Mouse (Mus musculus): ENCODE results near the gene Ston2.
"Not testable (repeated sequence)": the region's sequence is repeated elsewhere in the genome, so short reads cannot be mapped to it uniquely, and the experiment has no call there.

The Ston2 gene

GRCm38 (mm10) chr12:91789801-91790200 lies 1.6 kb upstream of the Ston2 start:
- DNase-seq (ENCODE audit: low spot score in 2 of 2), result peak; percentile 51 to 64

GRCm38 (mm10) chr12:91788446-91788845 lies 259 bp upstream of the Ston2 start:
- not testable (repeated sequence) for DNase-seq (ENCODE audit: low spot score in 2 of 2)

- peak; percentile 67 to 79 for DNase-seq (ENCODE audit: low spot score in 2 of 2)
Observed at GRCm38 (mm10) chr12:91786355-91786754, 1.8 kb downstream of the Ston2 start.

DNA sequence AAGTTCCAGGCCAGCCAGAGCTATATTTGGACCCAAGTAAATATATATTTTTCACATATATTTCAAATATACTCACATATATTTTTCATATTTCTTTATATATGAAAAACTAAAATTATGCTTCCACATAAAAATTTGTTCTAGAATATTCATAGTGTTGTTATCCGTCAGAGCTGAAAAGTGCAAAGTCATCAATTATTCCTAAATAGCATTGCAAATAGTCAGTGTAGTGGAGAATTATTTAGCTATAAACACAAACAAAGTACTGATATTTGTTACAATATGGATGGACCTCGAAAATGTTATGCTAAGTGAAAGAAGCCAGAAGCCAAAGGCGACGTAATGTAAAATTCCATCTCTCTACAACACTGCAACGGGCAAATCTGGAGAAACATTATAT lies 6.8 kb downstream of the Ston2 start:
- DNase-seq (ENCODE audit: low spot score in 2 of 2), result no peak

DNA sequence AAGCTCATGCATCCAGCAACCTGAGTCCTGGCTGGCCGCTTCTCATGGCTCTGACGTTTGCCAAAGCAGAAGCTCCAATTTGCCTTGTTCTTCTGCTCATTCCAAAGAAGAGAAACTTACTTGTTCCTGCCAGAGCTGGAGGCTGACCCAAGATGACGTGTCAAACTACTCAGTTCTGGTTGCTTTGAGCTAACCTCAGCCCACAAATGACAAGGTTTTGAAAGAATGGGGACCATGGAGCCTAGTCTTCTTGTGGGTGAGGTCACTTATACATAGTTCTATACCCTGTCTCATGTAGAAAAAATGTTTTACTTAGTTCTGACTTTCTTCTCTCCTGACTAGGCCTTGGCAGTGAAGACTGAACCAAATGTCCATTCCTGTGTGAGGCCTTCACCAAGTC lies 7.7 kb downstream of the Ston2 start:
- DNase-seq (ENCODE audit: low spot score in 2 of 2), result no peak

DNA sequence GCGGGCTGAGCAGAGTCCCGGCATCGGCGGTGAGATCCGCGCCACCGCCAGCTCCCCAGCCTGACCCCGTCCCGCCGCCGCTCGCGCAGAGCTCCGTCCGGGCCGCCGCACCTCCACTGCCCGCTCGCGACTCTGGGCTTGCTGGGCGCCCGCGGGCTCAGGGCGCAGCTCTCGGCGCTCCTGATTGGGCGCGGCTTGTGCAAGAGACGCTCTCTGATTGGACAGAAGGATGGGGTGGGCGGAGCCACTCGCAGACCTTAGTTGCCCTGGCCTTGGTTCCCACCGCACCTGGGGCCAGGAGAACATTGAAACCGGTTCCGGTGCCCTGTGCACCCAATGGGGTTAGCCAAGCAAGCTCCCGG lies 9.2 kb downstream of the Ston2 start:
- peak; percentile 76 to 78 for DNase-seq (ENCODE audit: low spot score in 2 of 2)

GRCm38 (mm10) chr12:91778211-91779003 lies 9.8 kb downstream of the Ston2 start:
- peak in 1 of 2 experiments; percentile 41 for DNase-seq (ENCODE audit: low spot score in 2 of 2)

DNA sequence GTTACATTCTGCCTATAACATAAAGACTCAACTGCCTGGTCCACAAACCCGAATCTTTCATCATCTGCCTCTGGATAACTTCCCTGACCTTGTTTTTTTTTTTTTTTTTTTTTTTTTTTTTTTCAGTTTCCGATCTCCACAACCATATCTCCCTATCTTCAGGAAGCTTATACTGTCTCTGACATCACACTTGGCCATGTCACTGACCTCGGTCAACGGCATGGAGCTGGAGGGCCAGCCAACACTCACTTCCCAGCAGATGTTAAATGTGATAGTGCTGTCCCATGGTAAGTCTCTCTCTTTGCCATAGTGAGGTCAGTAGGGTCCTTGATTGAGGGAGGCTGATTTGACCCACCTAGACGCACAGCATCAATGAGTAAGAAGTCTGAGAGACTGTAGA lies 11.8 kb downstream of the Ston2 start:
- DNase-seq (ENCODE audit: low spot score in 2 of 2), result no peak

GRCm38 (mm10) chr12:91774811-91775284 lies 13.3 kb downstream of the Ston2 start:
- DNase-seq (ENCODE audit: low spot score in 2 of 2), result peak; percentile 34 to 55

- DNase-seq (ENCODE audit: low spot score in 2 of 2), result no peak
Observed at GRCm38 (mm10) chr12:91768871-91769270, 19.3 kb downstream of the Ston2 start.

DNA sequence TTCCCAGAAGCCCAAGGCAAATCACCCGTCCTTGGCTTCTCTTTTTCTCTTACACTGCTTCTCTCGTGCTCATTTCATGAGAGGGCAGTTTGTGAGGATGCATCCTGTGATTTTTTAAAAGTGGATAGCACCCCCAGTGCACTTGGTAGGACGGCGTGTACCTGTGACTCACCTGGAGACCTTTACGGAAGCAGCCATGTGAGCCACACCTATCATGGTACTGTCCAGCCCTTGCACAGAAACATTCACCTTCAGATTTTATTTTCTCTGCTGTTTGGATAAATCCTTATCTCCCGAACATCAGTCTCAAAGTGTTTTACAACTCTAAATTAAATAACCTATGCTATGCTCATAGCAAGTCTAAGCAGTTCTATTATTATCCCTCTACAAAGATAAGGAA lies 20.0 kb downstream of the Ston2 start:
- no peak for DNase-seq (ENCODE audit: low spot score in 2 of 2)

DNA sequence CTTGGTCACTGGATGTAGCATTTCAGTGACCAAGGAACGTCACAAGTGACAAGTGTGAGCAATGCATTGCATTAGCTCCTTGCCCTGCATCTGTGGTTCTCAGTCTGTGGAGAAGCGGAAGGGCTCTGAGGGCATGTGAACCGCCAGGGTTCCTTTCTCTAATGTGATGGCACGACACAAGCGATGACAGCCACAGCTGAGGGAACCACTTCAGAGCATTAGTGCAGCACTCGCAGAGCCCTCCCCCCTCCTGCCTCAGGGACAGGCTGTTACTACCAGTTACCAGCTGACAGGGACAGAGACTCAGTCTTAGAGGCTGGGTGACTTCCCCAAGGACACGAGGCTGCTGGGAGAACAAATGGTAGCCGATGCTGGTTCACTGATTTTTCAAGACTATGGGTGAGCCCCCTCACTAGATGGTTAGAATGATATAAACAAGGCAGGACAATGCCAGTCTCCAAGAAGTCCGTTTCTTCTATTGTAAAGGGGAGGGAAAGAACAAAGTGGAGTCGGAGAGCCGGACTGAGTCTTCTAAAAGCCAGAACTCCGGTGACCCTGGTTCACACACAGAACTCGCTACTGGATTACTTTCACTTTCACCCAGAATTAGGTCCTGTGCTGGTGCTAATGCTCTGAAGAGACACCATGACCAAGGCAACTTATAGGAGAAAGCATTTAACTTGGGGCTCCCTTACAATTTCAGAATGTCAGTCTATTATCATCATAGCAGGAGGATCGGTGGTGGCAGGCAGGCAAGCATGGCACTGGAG lies 21.7 kb downstream of the Ston2 start:
- no peak for DNase-seq (ENCODE audit: low spot score in 2 of 2)

GRCm38 (mm10) chr12:91765504-91765903 lies 22.7 kb downstream of the Ston2 start:
- DNase-seq (ENCODE audit: low spot score in 2 of 2), result no peak

GRCm38 (mm10) chr12:91765054-91765453 lies 23.1 kb downstream of the Ston2 start:
- DNase-seq (ENCODE audit: low spot score in 2 of 2), result no peak

DNA sequence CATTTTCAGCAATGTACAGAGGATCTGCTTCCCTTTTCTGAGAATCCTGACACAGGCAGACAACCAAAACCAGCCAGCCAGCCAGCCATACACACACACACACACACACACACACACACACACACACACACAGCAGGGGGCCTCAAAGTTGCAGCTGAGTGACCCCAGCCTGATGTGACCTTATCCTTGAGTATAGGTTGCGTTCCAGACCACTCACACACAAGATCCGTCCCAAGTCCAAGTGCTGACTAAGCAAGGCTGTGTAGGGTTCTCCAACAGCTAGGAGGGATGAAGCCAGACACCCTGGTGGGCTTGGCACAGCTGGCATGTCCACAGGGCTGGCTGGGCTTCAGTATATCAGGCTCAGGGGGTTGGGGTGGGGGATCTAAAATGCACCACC lies 23.7 kb downstream of the Ston2 start:
- no peak for DNase-seq (ENCODE audit: low spot score in 2 of 2)

DNA sequence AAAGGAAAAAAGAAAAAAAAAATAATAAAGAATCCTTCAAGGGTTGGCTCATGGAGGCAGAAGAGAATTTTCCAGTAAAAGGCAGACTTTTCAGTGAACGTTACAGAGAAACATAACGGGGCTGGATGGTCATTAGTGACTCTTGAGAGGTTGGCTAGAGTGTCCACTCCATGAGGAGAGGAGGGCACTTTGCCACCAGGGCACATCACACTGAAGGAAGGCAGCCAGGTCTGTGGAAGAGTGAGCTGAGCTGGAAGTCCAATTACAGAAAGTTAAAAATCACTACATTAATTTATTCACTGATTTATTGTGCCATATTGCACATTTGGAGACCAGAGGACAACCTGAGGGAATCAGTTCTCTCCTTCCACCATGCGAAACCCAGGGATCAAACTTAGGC lies 28.4 kb downstream of the Ston2 start:
- DNase-seq (ENCODE audit: low spot score in 2 of 2), result no peak

- no peak for DNase-seq (ENCODE audit: low spot score in 2 of 2)
Observed at GRCm38 (mm10) chr12:91757854-91758562, 30.2 kb downstream of the Ston2 start.

- no peak for DNase-seq (ENCODE audit: low spot score in 2 of 2)
Observed at GRCm38 (mm10) chr12:91756562-91757166, 31.5 kb downstream of the Ston2 start.

DNA sequence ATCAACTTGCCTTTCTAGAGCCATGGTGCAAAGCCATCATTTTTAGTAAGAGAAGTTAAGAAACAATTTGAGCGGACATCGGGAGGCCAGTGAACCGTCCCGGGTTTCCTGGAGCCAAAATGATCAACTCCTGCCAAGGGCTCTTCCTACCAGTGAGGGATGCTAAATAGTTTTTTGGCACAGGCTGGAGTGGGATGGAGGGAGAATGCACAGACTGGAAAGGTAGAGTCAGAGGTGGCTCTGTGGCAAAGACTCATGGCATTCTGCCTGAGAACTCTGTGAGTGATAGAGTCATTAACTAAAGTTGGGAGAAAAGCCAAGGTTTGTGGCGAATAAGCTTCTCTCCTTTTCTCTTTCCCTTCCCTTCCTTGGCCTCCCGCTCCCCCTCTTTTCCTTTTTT lies 33.6 kb downstream of the Ston2 start:
- no peak for DNase-seq (ENCODE audit: low spot score in 2 of 2)

GRCm38 (mm10) chr12:91752711-91753110 lies 35.5 kb downstream of the Ston2 start:
- DNase-seq (ENCODE audit: low spot score in 2 of 2), result no peak

DNA sequence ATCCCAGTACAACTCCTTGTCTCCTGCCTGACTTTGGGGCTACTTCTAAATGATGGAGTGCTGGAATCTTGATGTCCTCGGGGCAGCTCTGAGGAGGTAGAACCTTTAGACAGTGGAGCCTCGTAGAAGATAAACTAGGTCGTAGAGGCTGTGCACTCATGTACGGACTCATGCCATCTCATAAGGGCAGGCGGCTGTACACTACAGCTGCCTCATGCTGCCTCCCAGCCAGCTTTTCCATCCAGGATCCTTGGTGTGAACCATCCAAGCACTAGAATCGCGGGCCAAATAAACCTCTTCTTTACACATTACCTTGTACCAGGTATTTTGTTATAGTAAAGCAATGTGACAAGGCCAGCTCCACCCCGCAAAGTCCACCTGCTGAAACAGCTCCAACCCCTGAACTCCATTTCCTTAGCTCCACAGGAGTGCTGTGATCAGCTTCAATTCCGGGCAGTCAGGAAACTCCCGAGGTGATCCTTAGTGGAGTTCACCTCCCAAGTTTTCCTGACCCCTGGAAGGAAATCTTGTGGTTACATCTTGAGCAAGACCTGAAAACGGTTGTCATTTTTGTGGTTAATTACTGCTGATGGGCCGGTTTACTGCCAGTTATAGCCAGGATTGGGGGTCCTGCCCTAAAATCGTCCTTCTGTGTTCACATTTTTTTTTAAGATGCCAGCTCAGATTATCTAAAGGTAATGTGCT lies 36.1 kb downstream of the Ston2 start:
- no peak for DNase-seq (ENCODE audit: low spot score in 2 of 2)
